Mouse (Mus musculus): Measurements from ENCODE around the gene Tjp2. TPM values are rescaled to one million over a fixed set of nuclear protein-coding genes. Genes with fewer than 3 reads are reported as not detected.

The Tjp2 gene
- 9.0 and 35.1 TPM in 2 replicates for polyA plus RNA-seq (2012; rRNA removed; ENCODE audit: low replicate concordance)

DNA sequence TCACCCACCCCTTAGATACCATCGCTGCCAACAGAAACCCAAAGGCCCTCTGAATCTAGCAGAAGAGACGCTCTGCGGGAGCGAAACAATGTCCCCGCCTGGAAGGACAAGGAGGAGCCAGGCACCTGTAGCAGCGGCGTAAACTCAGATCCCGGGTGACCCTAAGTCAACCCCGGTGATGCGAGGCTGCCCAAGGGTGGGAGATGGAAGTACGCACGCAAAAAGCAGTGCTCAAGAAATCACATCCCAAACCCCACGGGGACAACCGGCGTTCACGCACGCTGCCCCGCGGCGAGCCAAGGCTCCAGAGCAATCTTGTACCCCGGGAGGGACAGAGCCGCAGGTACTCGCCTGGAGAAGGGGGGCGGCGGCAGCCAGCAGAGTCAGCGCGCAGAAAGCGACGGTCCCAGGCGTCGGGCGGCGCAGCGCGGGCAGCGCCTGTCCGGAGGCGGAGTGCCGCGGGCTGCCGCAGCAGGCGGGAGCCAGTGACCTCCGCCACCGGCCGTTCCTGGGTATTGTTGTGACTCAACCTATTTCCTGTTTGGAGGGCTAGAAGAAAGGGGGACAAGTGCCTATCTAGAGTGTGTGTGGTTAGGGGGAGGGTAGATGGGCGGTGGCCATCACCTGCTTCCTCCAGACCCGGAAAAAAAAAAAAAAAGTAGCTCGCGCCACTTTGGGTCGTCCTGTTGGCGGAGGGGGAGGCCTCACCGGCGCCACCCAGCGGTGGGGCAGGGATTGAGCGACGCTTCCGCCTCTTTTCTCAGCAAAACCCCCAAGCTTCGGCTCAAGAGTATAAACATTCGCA is at the start of gene Tjp2:
Gene Tjp2, minus strand, starts transcription at position 531 of the 805 bp plus-strand sequence.

Other genes with a start within 250 kb of the Tjp2 start
- gene Fam189a2, start 194.0 kb downstream of the Tjp2 start, polyA plus RNA-seq (2012; rRNA removed; ENCODE audit: low replicate concordance) = 25.6 and 129 TPM in 2 replicates
- gene Fxn, start 55.6 kb upstream of the Tjp2 start, polyA plus RNA-seq (2012; rRNA removed; ENCODE audit: low replicate concordance) = 10.0 and 16.3 TPM in 2 replicates